Mouse (Mus musculus) MEL (cell line): Measurements from ENCODE around the gene Cenpm. TPM values are rescaled to one million over a fixed set of nuclear protein-coding genes. Genes with fewer than 3 reads are reported as not detected.

Experiments
- DNase-seq: peaks from one replicate; pipeline ENCODE4 v3.0.0; 2011; ENCODE audit warnings: low read depth, low spot score
- H3K27ac ChIP-seq: 2 replicates; pipeline ENCODE4 v1.5.1; 2012; ENCODE audit warnings: low read depth, mild to moderate bottlenecking, control low read depth, low read length, moderate library complexity; ENCODE audit not compliant: control insufficient read depth
- H3K27me3 ChIP-seq, 2 experiments: fragments of 150-350 bp in 1 of 2; sonication (generic) in 1 of 2; 2 replicates each; pipeline ENCODE4 v1.6.1; 2012; ENCODE audit warnings: low read length in 2 of 2, mild to moderate bottlenecking in 2 of 2, improper control_type of control experiment in 1 of 2, moderate library complexity in 1 of 2; ENCODE audit not compliant: insufficient read depth in 2 of 2, control insufficient read depth in 1 of 2
- H3K36me3 ChIP-seq, 2 experiments: 2 replicates each; pipeline ENCODE4 v1.6.1; 2012 to 2014; ENCODE audit warnings: low read length in 2 of 2, improper control_type of control experiment in 1 of 2, inconsistent platforms in 1 of 2, mild to moderate bottlenecking in 1 of 2; ENCODE audit not compliant: insufficient read depth in 2 of 2, control insufficient read depth in 1 of 2
- H3K4me1 ChIP-seq, 2 experiments: fragments of 150-350 bp in 1 of 2; sonication (generic) in 1 of 2; 2 replicates each; pipeline ENCODE4 v1.6.1; 2012; ENCODE audit warnings: low read length in 2 of 2, improper control_type of control experiment in 1 of 2, mild to moderate bottlenecking in 1 of 2; ENCODE audit not compliant: insufficient read depth in 2 of 2, control insufficient read depth in 1 of 2
- H3K4me3 ChIP-seq, 2 experiments: fragments of 150-350 bp in 1 of 2; sonication (generic) in 1 of 2; 2 replicates each; pipeline ENCODE4 v1.5.1; 2012; ENCODE audit warnings: low read depth in 2 of 2, low read length in 2 of 2, mild to moderate bottlenecking in 2 of 2, moderate library complexity in 2 of 2, control low read depth in 1 of 2, improper control_type of control experiment in 1 of 2; ENCODE audit not compliant: control insufficient read depth in 1 of 2, insufficient read depth in 1 of 2
- H3K79me2 ChIP-seq: 2 replicates; pipeline ENCODE4 v1.6.1; 2012; ENCODE audit warnings: mild to moderate bottlenecking, low read length, moderate library complexity; ENCODE audit not compliant: control insufficient read depth, poor library complexity, insufficient read depth
- H3K9ac ChIP-seq: 2 replicates; pipeline ENCODE4 v1.6.1; 2012; ENCODE audit warnings: low read depth, mild to moderate bottlenecking, control low read depth, low read length, moderate library complexity; ENCODE audit not compliant: control insufficient read depth, poor library complexity, severe bottlenecking
- H3K9me3 ChIP-seq: fragments of 150-350 bp; sonication (generic); replicated peaks from 2 replicates; pipeline ENCODE4 v1.6.1; 2012; ENCODE audit warnings: mild to moderate bottlenecking, low read length, improper control_type of control experiment, moderate library complexity; ENCODE audit not compliant: insufficient read depth
- BHLHE40 ChIP-seq: IDR thresholded peaks from 2 replicates; pipeline ENCODE4 v1.6.1; 2012; ENCODE audit warnings: low read depth, mild to moderate bottlenecking, inconsistent platforms, low read length, improper control_type of control experiment, borderline replicate concordance
- CHD1 ChIP-seq: IDR thresholded peaks from 2 replicates; pipeline ENCODE4 v1.6.1; 2012; ENCODE audit warnings: low read depth, mild to moderate bottlenecking, inconsistent platforms, low read length, improper control_type of control experiment
- CHD2 ChIP-seq: IDR thresholded peaks from 2 replicates; pipeline ENCODE4 v1.6.1; 2011; ENCODE audit warnings: low read length, improper control_type of control experiment
- CTCF ChIP-seq, 3 experiments: IDR thresholded peaks in 2 of 3; conservative IDR thresholded peaks in 1 of 3; 2 replicates each; pipeline ENCODE4 v1.5.1; 2011 to 2012; ENCODE audit warnings: low read length in 3 of 3, low read depth in 2 of 3, mild to moderate bottlenecking in 2 of 3, improper control_type of control experiment in 1 of 3, inconsistent platforms in 1 of 3, mixed read lengths in 1 of 3, moderate library complexity in 1 of 3; ENCODE audit not compliant: control insufficient read depth in 1 of 3, insufficient read depth in 1 of 3, poor library complexity in 1 of 3, severe bottlenecking in 1 of 3
- E2F4 ChIP-seq: IDR thresholded peaks from 2 replicates; pipeline ENCODE4 v1.6.1; 2011; ENCODE audit warnings: low read depth, low read length, improper control_type of control experiment, borderline replicate concordance
- ELF1 ChIP-seq: IDR thresholded peaks from 2 replicates; pipeline ENCODE4 v1.6.1; 2014; ENCODE audit warnings: low read depth, mild to moderate bottlenecking, inconsistent platforms, low read length, improper control_type of control experiment, moderate library complexity
- ETS1 ChIP-seq: IDR thresholded peaks from 2 replicates; pipeline ENCODE4 v1.6.1; 2012; ENCODE audit warnings: low read depth, mild to moderate bottlenecking, inconsistent platforms, low read length, improper control_type of control experiment, moderate library complexity
- GABPA ChIP-seq: IDR thresholded peaks from 2 replicates; pipeline ENCODE4 v1.6.1; 2012; ENCODE audit warnings: low read depth, mild to moderate bottlenecking, inconsistent platforms, low read length, improper control_type of control experiment, moderate library complexity
- GATA1 ChIP-seq: IDR thresholded peaks from 2 replicates; pipeline ENCODE4 v1.6.1; 2011; ENCODE audit warnings: low read depth, low read length, improper control_type of control experiment
- HCFC1 ChIP-seq: IDR thresholded peaks from 2 replicates; pipeline ENCODE4 v1.6.1; 2012; ENCODE audit warnings: low read depth, mild to moderate bottlenecking, inconsistent platforms, low read length, improper control_type of control experiment, moderate library complexity
- JUND ChIP-seq: IDR thresholded peaks from 2 replicates; pipeline ENCODE4 v1.6.1; 2011; ENCODE audit warnings: low read depth, mild to moderate bottlenecking, improper control_type of control experiment, low read length
- MAZ ChIP-seq: IDR thresholded peaks from 2 replicates; pipeline ENCODE4 v1.6.1; 2012; ENCODE audit warnings: low read depth, mild to moderate bottlenecking, inconsistent platforms, low read length, improper control_type of control experiment
- MEF2A ChIP-seq: IDR thresholded peaks from 2 replicates; pipeline ENCODE4 v1.6.1; 2014; ENCODE audit warnings: low read depth, mild to moderate bottlenecking, inconsistent platforms, low read length, improper control_type of control experiment; ENCODE audit not compliant: poor library complexity, insufficient replicate concordance, severe bottlenecking; ENCODE audit errors: extremely low read depth
- MXI1 ChIP-seq: IDR thresholded peaks from 2 replicates; pipeline ENCODE4 v1.6.1; 2011; ENCODE audit warnings: mild to moderate bottlenecking, low read depth, low read length, improper control_type of control experiment
- NELFE ChIP-seq: IDR thresholded peaks from 2 replicates; pipeline ENCODE4 v1.6.1; 2011; ENCODE audit warnings: low read depth, low read length, improper control_type of control experiment
- NRF1 ChIP-seq: IDR thresholded peaks from 2 replicates; pipeline ENCODE4 v1.6.1; 2014; ENCODE audit warnings: low read depth, mild to moderate bottlenecking, inconsistent platforms, low read length, improper control_type of control experiment, moderate library complexity; ENCODE audit not compliant: poor library complexity, insufficient read depth, severe bottlenecking
- POLR2AphosphoS2 ChIP-seq: IDR thresholded peaks from 2 replicates; pipeline ENCODE4 v1.6.1; 2011; ENCODE audit warnings: low read length, improper control_type of control experiment
- POLR2AphosphoS5 ChIP-seq: IDR thresholded peaks from 2 replicates; pipeline ENCODE4 v1.6.1; 2012; ENCODE audit warnings: low read depth, borderline replicate concordance, mild to moderate bottlenecking, inconsistent platforms, low read length, moderate library complexity, mixed read lengths
- RAD21 ChIP-seq: IDR thresholded peaks from 2 replicates; pipeline ENCODE4 v1.6.1; 2011; ENCODE audit warnings: mild to moderate bottlenecking, low read depth, low read length, improper control_type of control experiment
- RCOR1 ChIP-seq: IDR thresholded peaks from 2 replicates; pipeline ENCODE4 v1.6.1; 2012; ENCODE audit warnings: low read depth, mild to moderate bottlenecking, inconsistent platforms, low read length, improper control_type of control experiment
- SMC3 ChIP-seq: IDR thresholded peaks from 2 replicates; pipeline ENCODE4 v1.6.1; 2011; ENCODE audit warnings: low read depth, low read length, improper control_type of control experiment
- TBP ChIP-seq: IDR thresholded peaks from 2 replicates; pipeline ENCODE4 v1.8.0; 2011; ENCODE audit warnings: low read depth, low read length, improper control_type of control experiment
- UBTF ChIP-seq: IDR thresholded peaks from 2 replicates; pipeline ENCODE4 v1.6.1; 2012; ENCODE audit warnings: low read depth, mild to moderate bottlenecking, inconsistent platforms, low read length, improper control_type of control experiment, moderate library complexity, borderline replicate concordance; ENCODE audit not compliant: insufficient read depth
- USF2 ChIP-seq, 2 experiments: IDR thresholded peaks; 2 replicates each; pipeline ENCODE4 v1.6.1; 2011 to 2012; ENCODE audit warnings: improper control_type of control experiment in 2 of 2, low read length in 2 of 2, borderline replicate concordance in 1 of 2, inconsistent platforms in 1 of 2, low read depth in 1 of 2, mild to moderate bottlenecking in 1 of 2; ENCODE audit not compliant: insufficient read depth in 1 of 2
- ZC3H11A ChIP-seq: IDR thresholded peaks from 2 replicates; pipeline ENCODE4 v1.6.1; 2012; ENCODE audit warnings: low read depth, mild to moderate bottlenecking, inconsistent platforms, low read length, improper control_type of control experiment
- ZKSCAN1 ChIP-seq: IDR thresholded peaks from 2 replicates; pipeline ENCODE4 v1.6.1; 2012; ENCODE audit warnings: low read depth, mild to moderate bottlenecking, inconsistent platforms, low read length, improper control_type of control experiment, moderate library complexity
- ZNF384 ChIP-seq: IDR thresholded peaks from 2 replicates; pipeline ENCODE4 v1.6.1; 2012; ENCODE audit warnings: low read depth, mild to moderate bottlenecking, inconsistent platforms, low read length, improper control_type of control experiment
- polyA plus RNA-seq, 2 experiments: library from polyadenylated mRNA; stranded (reverse) in 1 of 2; unstranded in 1 of 2; fragments of >175 nt in 1 of 2; fragments of >200 nt in 1 of 2; gene quantifications; 2 replicates each; pipeline versions ENCODE4 v1.2.1 to v1.2.4; 2012; ENCODE audit warnings: low replicate concordance in 2 of 2, low read depth in 1 of 2; ENCODE audit not compliant: insufficient read length in 2 of 2, insufficient read depth in 1 of 2, missing spikeins in 1 of 2
- total RNA-seq: library from RNA; depleted of rRNA; stranded (reverse); fragments of 300-350 nt; gene quantifications from 2 replicates; pipeline ENCODE4 v1.2.3, GENCODE M21; 2012

Gene Cenpm
- total and polyA plus RNA-seq, 3 experiments = 23.7 to 56.3 TPM; not detected in 1

- TF ChIP-seq JUND (no peak), TBP (no peak)
Measured at GRCm38 (mm10) chr15:82271201-82271600, 26.7 kb upstream of the Cenpm start (continued).

- no peaks in the 10 kb centered on the region for H3K9me3 ChIP-seq
- H3K27ac ChIP-seq = no peak overlapping the region
- no peak overlapping the region for H3K9ac ChIP-seq
- TF ChIP-seq GABPA (no peak), ETS1 (no peak), MEF2A (no peak), SMC3 (no peak), CHD1 (no peak), ELF1 (no peak), RCOR1 (no peak), USF2 (IDR thresholded peaks at IDR 0.05; ENCODE audit: borderline replicate concordance in 1 of 2, insufficient read depth in 1 of 2, low read depth in 1 of 2, low read length in 2 of 2) (no peak), HCFC1 (no peak), MXI1 (no peak), MAZ (no peak), POLR2AphosphoS2 (no peak), ZKSCAN1 (no peak), CHD2 (no peak), ZNF384 (no peak), E2F4 (no peak)
- no peaks in the 10 kb centered on the region for H3K27me3 ChIP-seq
- H3K36me3 ChIP-seq = no peaks in the 10 kb centered on the region
- no peaks in the 10 kb centered on the region for H3K4me1 ChIP-seq
- no peaks in the 10 kb centered on the region for H3K79me2 ChIP-seq
- DNase-seq = no peak
- H3K4me3 ChIP-seq = no peak overlapping the region
Measured at GRCm38 (mm10) chr15:82268783-82269182, 24.2 kb upstream of the Cenpm start.

- DNase-seq = no peak
- H3K27ac ChIP-seq = no peak overlapping the region
- no peak overlapping the region for H3K4me3 ChIP-seq
- TF ChIP-seq POLR2AphosphoS5 = no peak
- no peak for TF ChIP-seq TBP
- TF ChIP-seq RCOR1 = no peak
- no peak for TF ChIP-seq NRF1
- no peak for TF ChIP-seq GABPA
- no peak for TF ChIP-seq ELF1
- no peak for TF ChIP-seq UBTF
- TF ChIP-seq CHD2 = no peak
- TF ChIP-seq RAD21 = no peak
- no peak for TF ChIP-seq ZKSCAN1
- no peak for TF ChIP-seq ZC3H11A
- no peak for TF ChIP-seq CTCF (IDR thresholded peaks at IDR 0.05 in 2 of 3, conservative IDR thresholded peaks at IDR 0.05 in 1 of 3; ENCODE audit: control insufficient read depth in 1 of 3, insufficient read depth in 1 of 3, low read depth in 2 of 3, low read length in 3 of 3, poor library complexity in 1 of 3, severe bottlenecking in 1 of 3)
- TF ChIP-seq BHLHE40 = no peak
- no peak for TF ChIP-seq MAZ
- TF ChIP-seq GATA1 = no peak
- no peak for TF ChIP-seq USF2 (IDR thresholded peaks at IDR 0.05; ENCODE audit: borderline replicate concordance in 1 of 2, insufficient read depth in 1 of 2, low read depth in 1 of 2, low read length in 2 of 2)
- no peak for TF ChIP-seq NELFE
- TF ChIP-seq ZNF384 = no peak
- no peaks in the 10 kb centered on the region for H3K9me3 ChIP-seq
- H3K27me3 ChIP-seq = no peaks in the 10 kb centered on the region
- H3K79me2 ChIP-seq = no peaks in the 10 kb centered on the region
- no peak overlapping the region for H3K9ac ChIP-seq
- no peaks in the 10 kb centered on the region for H3K4me1 ChIP-seq
- H3K36me3 ChIP-seq = no peaks in the 10 kb centered on the region
Measured at GRCm38 (mm10) chr15:82268185-82268584, 23.6 kb upstream of the Cenpm start.
